Mouse (Mus musculus): ENCODE measurements around the gene Stam2. TPM values are rescaled to one million over a fixed set of nuclear protein-coding genes. Genes with fewer than 3 reads are reported as not detected.

Stam2 gene
- polyA plus RNA-seq (2011; ENCODE audit: insufficient read depth, insufficient read length, low replicate concordance, missing spikeins), result 1.3 and 6.3 TPM in 2 replicates

- H3K4me1 ChIP-seq (ENCODE audit: control insufficient read depth, insufficient read depth, low read length), result no peaks in the 10 kb centered on the region; the same call in 1 of the 2 replicates
- peak within 1 kb of the TSS; percentile 99 for H3K27ac ChIP-seq (ENCODE audit: control insufficient read depth, insufficient read depth, low read depth, low read length, poor library complexity)
- WGBS, result 7% methylated on average over 54 of the region's 54 CpGs
- peak within 1 kb of the TSS; percentile 99 for H3K4me3 ChIP-seq (replicated peaks; ENCODE audit: control insufficient read depth, low read depth, low read length)
- TF ChIP-seq CTCF (IDR thresholded peaks at IDR 0.05; ENCODE audit: control insufficient read depth, insufficient read depth, low read length) (no peak), POLR2A (IDR thresholded peaks at IDR 0.05; ENCODE audit: borderline replicate concordance, control insufficient read depth, low read depth, low read length) (peak; percentile 43; the same call in 1 of the 2 replicates)
Measured at GRCm38 (mm10) chr2:52742256-52743158, at the start of gene Stam2. Gene Stam2, minus strand, starts transcription at chr2:52742281.

- no peak for TF ChIP-seq POLR2A (IDR thresholded peaks at IDR 0.05; ENCODE audit: borderline replicate concordance, control insufficient read depth, low read depth, low read length)
- TF ChIP-seq CTCF (IDR thresholded peaks at IDR 0.05; ENCODE audit: control insufficient read depth, insufficient read depth, low read length), result no peak
- H3K4me3 ChIP-seq (replicated peaks; ENCODE audit: control insufficient read depth, low read depth, low read length), result no peak overlapping the region
- 73% methylated on average over 3 of the region's 3 CpGs for WGBS
Measured at GRCm38 (mm10) chr2:52785106-52785721, 43.1 kb upstream of the Stam2 start.

GRCm38 (mm10) chr2:52779987-52780386 is 37.9 kb upstream of the Stam2 start:
- Histone ChIP-seq H3K4me1 (ENCODE audit: control insufficient read depth, insufficient read depth, low read length) (no peaks in the 10 kb centered on the region), H3K4me3 (replicated peaks; ENCODE audit: control insufficient read depth, low read depth, low read length) (no peak overlapping the region), H3K27ac (ENCODE audit: control insufficient read depth, insufficient read depth, low read depth, low read length, poor library complexity) (no peak overlapping the region)
- TF ChIP-seq CTCF (IDR thresholded peaks at IDR 0.05; ENCODE audit: control insufficient read depth, insufficient read depth, low read length), result no peak
- TF ChIP-seq POLR2A (IDR thresholded peaks at IDR 0.05; ENCODE audit: borderline replicate concordance, control insufficient read depth, low read depth, low read length), result no peak
- WGBS, result 90% methylated on average over 10 of the region's 10 CpGs

More at GRCm38 (mm10) chr2:52785106-52785721, 43.1 kb upstream of the Stam2 start:
- Histone ChIP-seq H3K4me1 (ENCODE audit: control insufficient read depth, insufficient read depth, low read length) (no peaks in the 10 kb centered on the region), H3K27ac (ENCODE audit: control insufficient read depth, insufficient read depth, low read depth, low read length, poor library complexity) (no peak overlapping the region)

GRCm38 (mm10) chr2:52779381-52779780 is 37.3 kb upstream of the Stam2 start:
- TF ChIP-seq POLR2A (IDR thresholded peaks at IDR 0.05; ENCODE audit: borderline replicate concordance, control insufficient read depth, low read depth, low read length) (no peak), CTCF (IDR thresholded peaks at IDR 0.05; ENCODE audit: control insufficient read depth, insufficient read depth, low read length) (no peak)
- no peak overlapping the region for H3K27ac ChIP-seq (ENCODE audit: control insufficient read depth, insufficient read depth, low read depth, low read length, poor library complexity)
- WGBS, result 87% methylated on average over 9 of the region's 9 CpGs
- no peaks in the 10 kb centered on the region for H3K4me1 ChIP-seq (ENCODE audit: control insufficient read depth, insufficient read depth, low read length)
- no peak overlapping the region for H3K4me3 ChIP-seq (replicated peaks; ENCODE audit: control insufficient read depth, low read depth, low read length)

GRCm38 (mm10) chr2:52777839-52778238 is 35.8 kb upstream of the Stam2 start:
- no peak for TF ChIP-seq POLR2A (IDR thresholded peaks at IDR 0.05; ENCODE audit: borderline replicate concordance, control insufficient read depth, low read depth, low read length)
- Histone ChIP-seq H3K4me3 (replicated peaks; ENCODE audit: control insufficient read depth, low read depth, low read length) (no peak overlapping the region), H3K4me1 (ENCODE audit: control insufficient read depth, insufficient read depth, low read length) (no peaks in the 10 kb centered on the region), H3K27ac (ENCODE audit: control insufficient read depth, insufficient read depth, low read depth, low read length, poor library complexity) (no peak overlapping the region)
- 86% methylated on average over 2 of the region's 2 CpGs for WGBS

GRCm38 (mm10) chr2:52774373-52774772 is 32.3 kb upstream of the Stam2 start:
- TF ChIP-seq CTCF (IDR thresholded peaks at IDR 0.05; ENCODE audit: control insufficient read depth, insufficient read depth, low read length), result no peak
- TF ChIP-seq POLR2A (IDR thresholded peaks at IDR 0.05; ENCODE audit: borderline replicate concordance, control insufficient read depth, low read depth, low read length), result no peak
- no peak overlapping the region for H3K4me3 ChIP-seq (replicated peaks; ENCODE audit: control insufficient read depth, low read depth, low read length)
- WGBS, result 73% methylated on average over 1 of the region's 1 CpGs
- no peak overlapping the region for H3K27ac ChIP-seq (ENCODE audit: control insufficient read depth, insufficient read depth, low read depth, low read length, poor library complexity)
- no peaks in the 10 kb centered on the region for H3K4me1 ChIP-seq (ENCODE audit: control insufficient read depth, insufficient read depth, low read length)

GRCm38 (mm10) chr2:52772774-52773393 is 30.8 kb upstream of the Stam2 start:
- no peak overlapping the region for H3K4me3 ChIP-seq (replicated peaks; ENCODE audit: control insufficient read depth, low read depth, low read length)
- H3K4me1 ChIP-seq (ENCODE audit: control insufficient read depth, insufficient read depth, low read length), result no peaks in the 10 kb centered on the region
- H3K27ac ChIP-seq (ENCODE audit: control insufficient read depth, insufficient read depth, low read depth, low read length, poor library complexity), result no peak overlapping the region
- TF ChIP-seq POLR2A (IDR thresholded peaks at IDR 0.05; ENCODE audit: borderline replicate concordance, control insufficient read depth, low read depth, low read length) (no peak), CTCF (IDR thresholded peaks at IDR 0.05; ENCODE audit: control insufficient read depth, insufficient read depth, low read length) (no peak)
- 70% methylated on average over 5 of the region's 5 CpGs for WGBS

GRCm38 (mm10) chr2:52765130-52765529 is 23.0 kb upstream of the Stam2 start:
- TF ChIP-seq CTCF (IDR thresholded peaks at IDR 0.05; ENCODE audit: control insufficient read depth, insufficient read depth, low read length), result no peak
- no peak for TF ChIP-seq POLR2A (IDR thresholded peaks at IDR 0.05; ENCODE audit: borderline replicate concordance, control insufficient read depth, low read depth, low read length)
- no peak overlapping the region for H3K4me3 ChIP-seq (replicated peaks; ENCODE audit: control insufficient read depth, low read depth, low read length)
- no peaks in the 10 kb centered on the region; the same call in 1 of the 2 replicates for H3K4me1 ChIP-seq (ENCODE audit: control insufficient read depth, insufficient read depth, low read length)
- WGBS, result 81% methylated on average over 6 of the region's 6 CpGs
- no peak overlapping the region for H3K27ac ChIP-seq (ENCODE audit: control insufficient read depth, insufficient read depth, low read depth, low read length, poor library complexity)
